Comparison of ENCODE assay signal across 30 mouse cellular contexts in the genomic region with DNA sequence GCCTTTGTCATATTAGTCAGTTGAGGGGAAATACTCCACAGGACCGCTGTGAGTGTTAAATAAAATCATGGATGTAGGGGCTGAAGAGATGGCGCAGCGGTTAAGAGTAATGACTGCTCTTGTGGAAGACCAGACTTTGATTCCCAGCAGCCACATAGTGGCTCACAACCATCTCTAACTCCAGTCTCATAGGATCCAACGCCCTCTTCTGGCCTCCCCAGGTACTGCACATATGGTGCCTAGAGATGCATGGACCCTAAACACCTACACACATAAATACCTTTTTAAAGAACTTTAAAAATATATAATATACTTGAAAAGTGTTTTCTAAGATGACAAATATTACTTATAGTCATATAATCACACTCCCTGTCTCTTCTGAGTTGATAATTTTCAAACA. TPM values are rescaled to one million over a fixed set of nuclear protein-coding genes. Genes with fewer than 3 reads are reported as not detected.
A peak's percentile ranks its signal among the peaks of the same experiment; 100 is the strongest.
DNase-seq lines count a peak whose midpoint lies in the region; ATAC-seq and TF ChIP-seq lines count a peak whose summit lies in the region.
"Had no signal": no experiment of that assay in that cellular context is flagged by ENCODE, and none has a peak within 500 bp of the region (broad histone marks: within the 10 kb centered on the region; RNA-seq: fewer than 3 reads in every experiment).

No protein-coding gene starts in this region.

- no peaks in the 10 kb centered on the region for H3K9me3 ChIP-seq in intestine, postnatal 0 days (ENCODE audit: control insufficient read depth)
- no peaks in the 10 kb centered on the region for H3K9me3 ChIP-seq in intestine, embryonic 15.5 days
- no peaks in the 10 kb centered on the region for H3K9me3 ChIP-seq in midbrain, postnatal 0 days (ENCODE audit: low read length)
- no peaks in the 10 kb centered on the region for H3K9me3 ChIP-seq in midbrain, embryonic 15.5 days
- no peaks in the 10 kb centered on the region for H3K9me3 ChIP-seq in G1E (replicated peaks)
- H3K9me3 ChIP-seq in stomach, postnatal 0 days (ENCODE audit: control insufficient read depth, low read length) = no peaks in the 10 kb centered on the region
- H3K9me3 ChIP-seq: heart, embryonic 13.5 days; kidney, embryonic 15.5 days; lung, embryonic 15.5 days; midbrain, embryonic 12.5 days; neural tube, embryonic 13.5 days had no signal

- DNase-seq in midbrain, postnatal 0 days (ENCODE audit: low spot score) = no peak
- no peak for DNase-seq in G1E (ENCODE audit: low spot score)
- DNase-seq in stomach, postnatal 0 days (ENCODE audit: low spot score) = no peak
- no peak for DNase-seq in heart, postnatal 4 days
- DNase-seq: adrenal gland, postnatal 14 days; B cell, adult 2 months; cerebellum, adult 11-12 months; cerebellum, postnatal 14 days; embryo, embryonic 11 days; right cerebral cortex, adult 18-20 months; thymus, adult 18-20 months had no signal

- H3K4me3 ChIP-seq in intestine, postnatal 0 days (ENCODE audit: low read depth, low read length) = no peak overlapping the region
- H3K4me3 ChIP-seq in intestine, embryonic 15.5 days (replicated peaks) = no peak overlapping the region
- H3K4me3 ChIP-seq in midbrain, postnatal 0 days (ENCODE audit: low read depth, low read length) = no peak overlapping the region
- H3K4me3 ChIP-seq in midbrain, embryonic 15.5 days = no peak overlapping the region
- no peak overlapping the region for H3K4me3 ChIP-seq in G1E (ENCODE audit: low read depth, low read length)
- no peak overlapping the region for H3K4me3 ChIP-seq in stomach, postnatal 0 days (ENCODE audit: low read depth, low read length)
- H3K4me3 ChIP-seq: heart, embryonic 13.5 days; kidney, embryonic 15.5 days; lung, embryonic 15.5 days; midbrain, embryonic 12.5 days; neural tube, embryonic 13.5 days had no signal

- H3K27me3 ChIP-seq in intestine, postnatal 0 days (replicated peaks; ENCODE audit: control insufficient read depth, insufficient read depth, low read length) = peaks cover 11% of the 10 kb centered on the region
- peaks cover 14% of the 10 kb centered on the region for H3K27me3 ChIP-seq in intestine, embryonic 15.5 days (replicated peaks)
- peaks cover 12% of the 10 kb centered on the region; the same call in 1 of the 2 replicates for H3K27me3 ChIP-seq in midbrain, postnatal 0 days (ENCODE audit: insufficient read depth, low read length)
- H3K27me3 ChIP-seq in midbrain, embryonic 15.5 days (replicated peaks) = peaks cover 31% of the 10 kb centered on the region
- peaks cover 3% of the 10 kb centered on the region; the same call in 1 of the 2 replicates for H3K27me3 ChIP-seq in G1E (ENCODE audit: insufficient read depth, low read length)
- no peaks in the 10 kb centered on the region; the same call in 1 of the 2 replicates for H3K27me3 ChIP-seq in stomach, postnatal 0 days (ENCODE audit: control insufficient read depth, insufficient read depth, low read length)

- no peaks in the 10 kb centered on the region for H3K4me1 ChIP-seq in intestine, postnatal 0 days (replicated peaks; ENCODE audit: control insufficient read depth, insufficient read depth, low read length)
- H3K4me1 ChIP-seq in intestine, embryonic 15.5 days (replicated peaks) = no peaks in the 10 kb centered on the region
- H3K4me1 ChIP-seq in midbrain, postnatal 0 days (ENCODE audit: insufficient read depth, low read length) = no peaks in the 10 kb centered on the region
- no peaks in the 10 kb centered on the region for H3K4me1 ChIP-seq in midbrain, embryonic 15.5 days
- H3K4me1 ChIP-seq in G1E (ENCODE audit: insufficient read depth, low read depth, low read length) = no peaks in the 10 kb centered on the region
- H3K4me1 ChIP-seq in stomach, postnatal 0 days (replicated peaks; ENCODE audit: control insufficient read depth, insufficient read depth) = no peaks in the 10 kb centered on the region
- H3K4me1 ChIP-seq: heart, embryonic 13.5 days; kidney, embryonic 15.5 days; lung, embryonic 15.5 days; midbrain, embryonic 12.5 days; neural tube, embryonic 13.5 days had no signal

- no peak overlapping the region for H3K4me2 ChIP-seq in intestine, postnatal 0 days (replicated peaks; ENCODE audit: low read depth)
- H3K4me2 ChIP-seq in intestine, embryonic 15.5 days (replicated peaks) = no peak overlapping the region
- no peak overlapping the region for H3K4me2 ChIP-seq in midbrain, postnatal 0 days (ENCODE audit: low read depth, low read length, poor library complexity, severe bottlenecking)
- H3K4me2 ChIP-seq in midbrain, embryonic 15.5 days = no peak overlapping the region
- H3K4me2 ChIP-seq in stomach, postnatal 0 days (replicated peaks; ENCODE audit: low read depth) = no peak overlapping the region
- H3K4me2 ChIP-seq: heart, embryonic 13.5 days; hindbrain, embryonic 14.5 days; kidney, embryonic 15.5 days; lung, embryonic 15.5 days; midbrain, embryonic 12.5 days; neural tube, embryonic 13.5 days had no signal

- no peak overlapping the region for H3K9ac ChIP-seq in intestine, postnatal 0 days (ENCODE audit: low read depth, low read length)
- H3K9ac ChIP-seq in intestine, embryonic 15.5 days = no peak overlapping the region
- no peak overlapping the region for H3K9ac ChIP-seq in midbrain, postnatal 0 days (replicated peaks; ENCODE audit: low read length, poor library complexity, severe bottlenecking)
- H3K9ac ChIP-seq in midbrain, embryonic 15.5 days = no peak overlapping the region
- H3K9ac ChIP-seq in stomach, postnatal 0 days (ENCODE audit: low read length) = no peak overlapping the region
- H3K9ac ChIP-seq: heart, embryonic 13.5 days; hindbrain, embryonic 14.5 days; kidney, embryonic 15.5 days; lung, embryonic 15.5 days; midbrain, embryonic 12.5 days; neural tube, embryonic 13.5 days had no signal

- H3K36me3 ChIP-seq in intestine, postnatal 0 days (ENCODE audit: control insufficient read depth, insufficient read depth) = no peaks in the 10 kb centered on the region
- no peaks in the 10 kb centered on the region for H3K36me3 ChIP-seq in intestine, embryonic 15.5 days
- H3K36me3 ChIP-seq in midbrain, postnatal 0 days (ENCODE audit: insufficient read depth, low read length) = no peaks in the 10 kb centered on the region
- H3K36me3 ChIP-seq in midbrain, embryonic 15.5 days (replicated peaks) = no peaks in the 10 kb centered on the region
- no peaks in the 10 kb centered on the region for H3K36me3 ChIP-seq in G1E (replicated peaks)
- H3K36me3 ChIP-seq in stomach, postnatal 0 days (ENCODE audit: control insufficient read depth, insufficient read depth, low read length) = no peaks in the 10 kb centered on the region
- H3K36me3 ChIP-seq: heart, embryonic 13.5 days; kidney, embryonic 15.5 days; lung, embryonic 15.5 days; midbrain, embryonic 12.5 days; neural tube, embryonic 13.5 days had no signal

- 74% methylated on average over 4 of the region's 4 CpGs for WGBS in intestine, postnatal 0 days
- WGBS in intestine, embryonic 15.5 days = 74% methylated on average over 4 of the region's 4 CpGs
- 76% methylated on average over 4 of the region's 4 CpGs for WGBS in midbrain, postnatal 0 days
- 75% methylated on average over 4 of the region's 4 CpGs for WGBS in midbrain, embryonic 15.5 days
- WGBS in stomach, postnatal 0 days = 73% methylated on average over 4 of the region's 4 CpGs

- peak; percentile 36; the same call in 1 of the 2 replicates for TF ChIP-seq CTCF in intestine, postnatal 0 days (IDR thresholded peaks at IDR 0.05; ENCODE audit: low read depth)
- TF ChIP-seq CTCF in midbrain, postnatal 0 days (IDR thresholded peaks at IDR 0.05) = peak; percentile 32
- 0 out of 2 replicates have a peak, but pooled peaks have one; percentile 12 for TF ChIP-seq CTCF in G1E (IDR thresholded peaks at IDR 0.05; ENCODE audit: low read depth, low read length)
- TF ChIP-seq CTCF in stomach, postnatal 0 days (IDR thresholded peaks at IDR 0.05; ENCODE audit: low read depth) = peak; percentile 32; the same call in 1 of the 2 replicates

- no peak overlapping the region for H3K27ac ChIP-seq in intestine, postnatal 0 days (ENCODE audit: low read depth, low read length)
- H3K27ac ChIP-seq in intestine, embryonic 15.5 days = no peak overlapping the region
- H3K27ac ChIP-seq in midbrain, postnatal 0 days (ENCODE audit: low read depth, low read length) = no peak overlapping the region
- H3K27ac ChIP-seq in midbrain, embryonic 15.5 days = no peak overlapping the region
- no peak overlapping the region for H3K27ac ChIP-seq in stomach, postnatal 0 days (replicated peaks)
- H3K27ac ChIP-seq: heart, embryonic 13.5 days; hindbrain, embryonic 14.5 days; kidney, embryonic 15.5 days; lung, embryonic 15.5 days; midbrain, embryonic 12.5 days; neural tube, embryonic 13.5 days had no signal

- ATAC-seq in intestine, postnatal 0 days = no peak
- no peak for ATAC-seq in intestine, embryonic 15.5 days
- ATAC-seq in midbrain, postnatal 0 days (ENCODE audit: low FRiP score) = no peak
- ATAC-seq in midbrain, embryonic 15.5 days (replicated peaks) = no peak
- ATAC-seq in G1E (ENCODE audit: extremely low read depth, insufficient number of reproducible peaks, low FRiP score, poor library complexity, severe bottlenecking) = no peak
- no peak for ATAC-seq in stomach, postnatal 0 days (ENCODE audit: low FRiP score, low TSS enrichment)
- ATAC-seq: activated CD4-positive, CD25-positive, alpha-beta regulatory T cell, adult 4 months; intestine, embryonic 16.5 days had no signal

- no peak for TF ChIP-seq EP300 in stomach, postnatal 0 days (optimal IDR thresholded peaks at IDR 0.05)

RNA-seq across cellular contexts. Expression of a gene that starts 14.6 kb away (rescaled TPM):
- polyA plus RNA-seq in intestine, postnatal 0 days (2015; fragmentation: Nextera tagmentation; extraction: Ambion mirVana) = 6.7 and 9.2 TPM in 2 replicates
- polyA plus RNA-seq in intestine, embryonic 15.5 days (2015; fragmentation: Nextera tagmentation; extraction: Ambion mirVana) = 5.7 and 5.8 TPM in 2 replicates
- total RNA-seq in midbrain, postnatal 0 days (2014; rRNA removed) = not detected in 2 replicates
- polyA plus RNA-seq in midbrain, postnatal 0 days (2015; fragmentation: Nextera tagmentation; extraction: Ambion mirVana) = not detected in 2 replicates
- polyA plus RNA-seq in midbrain, embryonic 15.5 days (2015; fragmentation: Nextera tagmentation; extraction: Ambion mirVana) = not detected in 2 replicates
- not detected in 2 replicates for total RNA-seq in G1E (2014; fragmentation: Nextera tagmentation)
- total RNA-seq in G1E (2017) = 0.12 TPM in 1 of 2 replicates, not detected in the other
- polyA plus RNA-seq in G1E (2012) = not detected in 2 replicates
- 3.0 and 3.6 TPM in 2 replicates for polyA plus RNA-seq in stomach, postnatal 0 days (2015; fragmentation: Nextera tagmentation; extraction: Ambion mirVana)
- not detected for total RNA-seq in heart, postnatal 4 days (2021)
- total RNA-seq: adrenal gland, postnatal 14 days; gastrocnemius, adult 18-20 months; granulocyte monocyte progenitor cell, adult 5-6 weeks; heart, postnatal 25 days; layer of hippocampus, postnatal 25 days; left cerebral cortex, postnatal 10 days; megakaryocyte progenitor cell, adult 5-6 weeks had no signal
- polyA plus RNA-seq: activated CD4-positive, CD25-positive, alpha-beta regulatory T cell, adult 4 months; embryonic facial prominence, embryonic 14.5 days; heart, embryonic 13.5 days; hindbrain, embryonic 14.5 days; kidney, embryonic 15.5 days; limb, embryonic 14.5 days; lung, embryonic 15.5 days; midbrain, embryonic 12.5 days; neural tube, embryonic 13.5 days had no signal

RNA-seq across cellular contexts. Expression of a gene that starts 22.7 kb away (rescaled TPM):
- 35.0 and 38.9 TPM in 2 replicates for polyA plus RNA-seq in intestine, postnatal 0 days (2015; fragmentation: Nextera tagmentation; extraction: Ambion mirVana)
- 36.0 and 38.2 TPM in 2 replicates for polyA plus RNA-seq in intestine, embryonic 15.5 days (2015; fragmentation: Nextera tagmentation; extraction: Ambion mirVana)
- not detected in 2 replicates for total RNA-seq in midbrain, postnatal 0 days (2014; rRNA removed)
- not detected in 2 replicates for polyA plus RNA-seq in midbrain, postnatal 0 days (2015; fragmentation: Nextera tagmentation; extraction: Ambion mirVana)
- polyA plus RNA-seq in midbrain, embryonic 15.5 days (2015; fragmentation: Nextera tagmentation; extraction: Ambion mirVana) = not detected in 2 replicates
- total RNA-seq in G1E (2014; fragmentation: Nextera tagmentation) = not detected in 2 replicates
- total RNA-seq in G1E (2017) = not detected in 2 replicates
- not detected in 2 replicates for polyA plus RNA-seq in G1E (2012)
- polyA plus RNA-seq in stomach, postnatal 0 days (2015; fragmentation: Nextera tagmentation; extraction: Ambion mirVana) = 0.05 and 0.06 TPM in 2 replicates
- not detected for total RNA-seq in heart, postnatal 4 days (2021)
- total RNA-seq: adrenal gland, postnatal 14 days; gastrocnemius, adult 18-20 months; granulocyte monocyte progenitor cell, adult 5-6 weeks; heart, postnatal 25 days; layer of hippocampus, postnatal 25 days; left cerebral cortex, postnatal 10 days; megakaryocyte progenitor cell, adult 5-6 weeks had no signal
- polyA plus RNA-seq: activated CD4-positive, CD25-positive, alpha-beta regulatory T cell, adult 4 months; embryonic facial prominence, embryonic 14.5 days; heart, embryonic 13.5 days; hindbrain, embryonic 14.5 days; kidney, embryonic 15.5 days; lung, embryonic 15.5 days; midbrain, embryonic 12.5 days; neural tube, embryonic 13.5 days had no signal

RNA-seq across cellular contexts. Expression of a gene that starts 37.9 kb away (rescaled TPM):
- polyA plus RNA-seq in intestine, postnatal 0 days (2015; fragmentation: Nextera tagmentation; extraction: Ambion mirVana) = 0.95 and 1.1 TPM in 2 replicates
- 1.6 and 1.7 TPM in 2 replicates for polyA plus RNA-seq in intestine, embryonic 15.5 days (2015; fragmentation: Nextera tagmentation; extraction: Ambion mirVana)
- total RNA-seq in midbrain, postnatal 0 days (2014; rRNA removed) = not detected in 2 replicates
- not detected in 2 replicates for polyA plus RNA-seq in midbrain, postnatal 0 days (2015; fragmentation: Nextera tagmentation; extraction: Ambion mirVana)
- not detected in 2 replicates for polyA plus RNA-seq in midbrain, embryonic 15.5 days (2015; fragmentation: Nextera tagmentation; extraction: Ambion mirVana)
- total RNA-seq in G1E (2014; fragmentation: Nextera tagmentation) (not detected in 2 replicates), G1E (2017) (0.17 TPM in 1 of 2 replicates, not detected in the other)
- not detected in 2 replicates for polyA plus RNA-seq in G1E (2012)
- not detected in 2 replicates for polyA plus RNA-seq in stomach, postnatal 0 days (2015; fragmentation: Nextera tagmentation; extraction: Ambion mirVana)
- total RNA-seq in heart, postnatal 4 days (2021) = not detected
- total RNA-seq: gastrocnemius, adult 18-20 months; granulocyte monocyte progenitor cell, adult 5-6 weeks; heart, postnatal 25 days; layer of hippocampus, postnatal 25 days; left cerebral cortex, postnatal 10 days; megakaryocyte progenitor cell, adult 5-6 weeks had no signal
- polyA plus RNA-seq: activated CD4-positive, CD25-positive, alpha-beta regulatory T cell, adult 4 months; embryonic facial prominence, embryonic 14.5 days; heart, embryonic 13.5 days; hindbrain, embryonic 14.5 days; kidney, embryonic 15.5 days; limb, embryonic 14.5 days; lung, embryonic 15.5 days; midbrain, embryonic 12.5 days; neural tube, embryonic 13.5 days had no signal

Comparison
In these comparisons a context has a peak if more than half of its experiments do, and no peak if none do; other contexts are left out.
1. RNA of a gene that starts 22.7 kb away (polyA plus RNA-seq): 36.0 to 38.2 TPM in intestine, embryonic 15.5 days and 35.0 to 38.9 TPM in intestine, postnatal 0 days; 0.05 to 0.06 TPM in stomach, postnatal 0 days, not detected in midbrain, postnatal 0 days, not detected in midbrain, embryonic 15.5 days and not detected in G1E; every median in the first group is over 10 times any median in the second.
2. Peak in every context shown above with its lines, with median percentiles within 50 percentile points of each other: CTCF ChIP-seq.